Mouse (Mus musculus): ENCODE data around the gene Ttc32. TPM values are rescaled to one million over a fixed set of nuclear protein-coding genes. Genes with fewer than 3 reads are reported as not detected.

The Ttc32 gene
- polyA plus RNA-seq (2015; fragmentation: Nextera tagmentation; extraction: Ambion mirVana), result 20.6 and 21.6 TPM in 2 replicates

- Histone ChIP-seq H3K4me1 (0 out of 2 replicates have a peak, but pooled peaks cover 6% of the 10 kb centered on the region), H3K4me3 (peak within 1 kb of the TSS; percentile 66), H3K9ac (peak within 1 kb of the TSS; percentile 92), H3K9me3 (no peaks in the 10 kb centered on the region), H3K4me2 (peak within 1 kb of the TSS; percentile 70), H3K27me3 (no peaks in the 10 kb centered on the region), H3K27ac (peak within 1 kb of the TSS; percentile 98), H3K36me3 (peaks cover 8% of the 10 kb centered on the region; the same call in 1 of the 2 replicates)
- WGBS, result under 1% methylated on average over 69 of the region's 69 CpGs
- peak; percentile 95 for ATAC-seq (ENCODE audit: insufficient number of reproducible peaks, insufficient read depth, low FRiP score, low TSS enrichment, low read depth)
Measured at GRCm38 (mm10) chr12:9029888-9030723, at the start of gene Ttc32. TSS of gene Ttc32 (plus strand) at chr12:9029997.

- Histone ChIP-seq H3K27me3 (no peaks in the 10 kb centered on the region), H3K9me3 (no peaks in the 10 kb centered on the region), H3K27ac (no peak overlapping the region), H3K9ac (no peak overlapping the region), H3K4me3 (no peak overlapping the region), H3K4me2 (no peak overlapping the region), H3K36me3 (peaks cover 13% of the 10 kb centered on the region; the same call in 1 of the 2 replicates), H3K4me1 (no peaks in the 10 kb centered on the region)
- 73% methylated on average over 8 of the region's 8 CpGs for WGBS
- no peak for ATAC-seq (ENCODE audit: insufficient number of reproducible peaks, insufficient read depth, low FRiP score, low TSS enrichment, low read depth)
Measured at GRCm38 (mm10) chr12:8993231-8993630, 36.6 kb upstream of the Ttc32 start.

- H3K36me3 ChIP-seq, result peaks cover 16% of the 10 kb centered on the region; the same call in 1 of the 2 replicates
- H3K4me1 ChIP-seq, result no peaks in the 10 kb centered on the region
- 89% methylated on average over 4 of the region's 4 CpGs for WGBS
- H3K9ac ChIP-seq, result no peak overlapping the region
- no peak for ATAC-seq (ENCODE audit: insufficient number of reproducible peaks, insufficient read depth, low FRiP score, low TSS enrichment, low read depth)
- no peak overlapping the region for H3K4me2 ChIP-seq
- H3K27me3 ChIP-seq, result no peaks in the 10 kb centered on the region
- H3K4me3 ChIP-seq, result no peak overlapping the region
- no peak overlapping the region for H3K27ac ChIP-seq
- no peaks in the 10 kb centered on the region for H3K9me3 ChIP-seq
Measured at GRCm38 (mm10) chr12:8998318-8998717, 31.5 kb upstream of the Ttc32 start.

GRCm38 (mm10) chr12:9002038-9002648 lies 27.7 kb upstream of the Ttc32 start:
- H3K9ac ChIP-seq, result no peak overlapping the region
- no peaks in the 10 kb centered on the region for H3K9me3 ChIP-seq
- peaks cover 12% of the 10 kb centered on the region; the same call in 1 of the 2 replicates for H3K36me3 ChIP-seq
- ATAC-seq (ENCODE audit: insufficient number of reproducible peaks, insufficient read depth, low FRiP score, low TSS enrichment, low read depth), result no peak
- no peak overlapping the region for H3K27ac ChIP-seq
- H3K4me3 ChIP-seq, result no peak overlapping the region
- no peaks in the 10 kb centered on the region for H3K4me1 ChIP-seq
- 9% methylated on average over 5 of the region's 5 CpGs for WGBS
- H3K4me2 ChIP-seq, result no peak overlapping the region; the same call in 1 of the 2 replicates
- no peaks in the 10 kb centered on the region for H3K27me3 ChIP-seq

- 65% methylated on average over 4 of the region's 4 CpGs for WGBS
- H3K9ac ChIP-seq, result no peak overlapping the region
- no peak for ATAC-seq (ENCODE audit: insufficient number of reproducible peaks, insufficient read depth, low FRiP score, low TSS enrichment, low read depth)
- H3K4me1 ChIP-seq, result no peaks in the 10 kb centered on the region
- no peak overlapping the region for H3K4me2 ChIP-seq
- no peak overlapping the region for H3K4me3 ChIP-seq
- H3K9me3 ChIP-seq, result no peaks in the 10 kb centered on the region
- no peaks in the 10 kb centered on the region for H3K27me3 ChIP-seq
- no peak overlapping the region for H3K27ac ChIP-seq
- H3K36me3 ChIP-seq, result no peaks in the 10 kb centered on the region; the same call in 1 of the 2 replicates
Measured at GRCm38 (mm10) chr12:9007146-9007545, 22.7 kb upstream of the Ttc32 start.

GRCm38 (mm10) chr12:9007811-9008210 lies 22.0 kb upstream of the Ttc32 start:
- Histone ChIP-seq H3K4me3 (no peak overlapping the region), H3K4me1 (no peaks in the 10 kb centered on the region), H3K9ac (no peak overlapping the region), H3K9me3 (no peaks in the 10 kb centered on the region), H3K27me3 (no peaks in the 10 kb centered on the region), H3K36me3 (peaks cover 5% of the 10 kb centered on the region), H3K27ac (no peak overlapping the region), H3K4me2 (no peak overlapping the region)
- ATAC-seq (ENCODE audit: insufficient number of reproducible peaks, insufficient read depth, low FRiP score, low TSS enrichment, low read depth), result no peak
- WGBS, result 93% methylated on average over 6 of the region's 6 CpGs

- no peak overlapping the region for H3K9ac ChIP-seq
- no peak overlapping the region for H3K4me3 ChIP-seq
- H3K4me1 ChIP-seq, result no peaks in the 10 kb centered on the region
- no peak for ATAC-seq (ENCODE audit: insufficient number of reproducible peaks, insufficient read depth, low FRiP score, low TSS enrichment, low read depth)
- peaks cover 8% of the 10 kb centered on the region for H3K36me3 ChIP-seq
- no peak overlapping the region for H3K27ac ChIP-seq
- H3K9me3 ChIP-seq, result no peaks in the 10 kb centered on the region
- no peaks in the 10 kb centered on the region for H3K27me3 ChIP-seq
- WGBS, result 60% methylated on average over 4 of the region's 4 CpGs
- H3K4me2 ChIP-seq, result no peak overlapping the region
Measured at GRCm38 (mm10) chr12:9010311-9010710, 19.5 kb upstream of the Ttc32 start.

- 92% methylated on average over 9 of the region's 9 CpGs for WGBS
- H3K9ac ChIP-seq, result no peak overlapping the region
Measured at GRCm38 (mm10) chr12:9016376-9016775, 13.4 kb upstream of the Ttc32 start.

GRCm38 (mm10) chr12:9020431-9020830 lies 9.4 kb upstream of the Ttc32 start:
- Histone ChIP-seq H3K4me3 (no peak overlapping the region), H3K9me3 (no peaks in the 10 kb centered on the region), H3K9ac (no peak overlapping the region), H3K27me3 (no peaks in the 10 kb centered on the region), H3K4me1 (no peaks in the 10 kb centered on the region), H3K4me2 (no peak overlapping the region), H3K36me3 (peaks cover 20% of the 10 kb centered on the region; the same call in 1 of the 2 replicates), H3K27ac (no peak overlapping the region)
- no peak for ATAC-seq (ENCODE audit: insufficient number of reproducible peaks, insufficient read depth, low FRiP score, low TSS enrichment, low read depth)
- 92% methylated on average over 8 of the region's 8 CpGs for WGBS

More at GRCm38 (mm10) chr12:9016376-9016775, 13.4 kb upstream of the Ttc32 start:
- Histone ChIP-seq H3K36me3 (peaks cover 28% of the 10 kb centered on the region), H3K4me1 (no peaks in the 10 kb centered on the region), H3K27me3 (no peaks in the 10 kb centered on the region), H3K4me3 (no peak overlapping the region), H3K4me2 (no peak overlapping the region), H3K27ac (no peak overlapping the region), H3K9me3 (no peaks in the 10 kb centered on the region)
- no peak for ATAC-seq (ENCODE audit: insufficient number of reproducible peaks, insufficient read depth, low FRiP score, low TSS enrichment, low read depth)

- Histone ChIP-seq H3K9ac (no peak overlapping the region), H3K27me3 (no peaks in the 10 kb centered on the region), H3K4me3 (no peak overlapping the region), H3K9me3 (no peaks in the 10 kb centered on the region), H3K27ac (no peak overlapping the region), H3K4me2 (no peak overlapping the region), H3K4me1 (no peaks in the 10 kb centered on the region), H3K36me3 (peaks cover 20% of the 10 kb centered on the region; the same call in 1 of the 2 replicates)
- ATAC-seq (ENCODE audit: insufficient number of reproducible peaks, insufficient read depth, low FRiP score, low TSS enrichment, low read depth), result no peak
- WGBS, result 44% methylated on average over 3 of the region's 3 CpGs
Measured at GRCm38 (mm10) chr12:9020986-9021385, 8.8 kb upstream of the Ttc32 start.

- Histone ChIP-seq H3K9ac (no peak overlapping the region), H3K4me2 (no peak overlapping the region), H3K4me3 (no peak overlapping the region), H3K4me1 (no peaks in the 10 kb centered on the region), H3K27me3 (no peaks in the 10 kb centered on the region), H3K9me3 (no peaks in the 10 kb centered on the region), H3K36me3 (peaks cover 13% of the 10 kb centered on the region), H3K27ac (no peak overlapping the region)
- no peak for ATAC-seq (ENCODE audit: insufficient number of reproducible peaks, insufficient read depth, low FRiP score, low TSS enrichment, low read depth)
- WGBS, result 57% methylated on average over 4 of the region's 4 CpGs
Measured at GRCm38 (mm10) chr12:9023031-9023430, 6.8 kb upstream of the Ttc32 start.

Data from embryonic facial prominence, embryonic 13.5 days (tissue).